Mouse (Mus musculus) cortical plate, adult 2 months (tissue): ENCODE data around the gene Ptprm.

Source experiments
- CTCF ChIP-seq: fragments of 200-500 bp; IDR thresholded peaks from 2 replicates; pipeline ENCODE4 v1.5.1; 2011; ENCODE audit warnings: mild to moderate bottlenecking, control low read depth, low read length; ENCODE audit not compliant: insufficient read depth; ENCODE audit errors: extremely low read depth
- POLR2A ChIP-seq: fragments of 200-500 bp; IDR thresholded peaks from 2 replicates; pipeline ENCODE4 v1.6.1; 2011; ENCODE audit warnings: mild to moderate bottlenecking, low read length, control low read depth; ENCODE audit not compliant: insufficient read depth; ENCODE audit errors: extremely low read depth

GRCm38 (mm10) chr17:67242774-67243495 is 111.3 kb downstream of the Ptprm start:
- no peak for TF ChIP-seq CTCF
- no peak for TF ChIP-seq POLR2A
